Mouse (Mus musculus): ENCODE results near the gene Lyzl4.

DNA sequence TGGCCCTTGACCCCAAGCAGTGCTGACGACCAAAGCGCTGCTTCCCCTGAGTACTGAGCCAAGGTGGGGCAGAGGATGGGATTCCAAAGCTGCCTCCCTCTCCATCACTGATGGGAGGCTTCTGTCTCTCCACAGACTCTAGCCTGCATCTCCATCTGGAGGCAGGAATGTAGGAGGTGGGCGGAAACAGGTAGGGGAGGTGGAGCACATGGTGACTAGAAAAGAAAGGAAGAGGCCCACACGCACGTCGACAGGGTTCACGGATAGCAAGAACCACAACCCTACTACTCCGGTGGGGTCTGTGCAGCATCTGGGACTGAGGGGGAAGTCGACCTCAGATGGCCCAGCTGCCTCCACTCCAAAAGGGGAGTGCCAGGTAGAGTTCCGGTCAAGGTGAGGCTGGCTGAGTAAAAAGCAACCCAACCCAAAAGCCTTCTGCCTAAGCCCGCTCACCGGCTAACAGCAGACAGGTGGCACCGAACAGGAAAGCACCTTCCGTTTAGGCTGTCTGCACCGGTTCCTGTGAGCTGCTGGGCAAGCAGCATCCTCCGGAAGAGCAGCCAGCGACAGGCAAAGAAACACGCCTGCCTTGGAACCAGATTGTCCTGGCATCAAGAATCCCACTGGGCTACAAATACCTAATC, 40.3 kb upstream of the Lyzl4 start:
- no peak for TF ChIP-seq GATA1 (IDR thresholded peaks at IDR 0.05; ENCODE audit: low read length)
- no peak for TF ChIP-seq TAL1 (IDR thresholded peaks at IDR 0.05; ENCODE audit: low read length)

Data from erythroblast, embryonic 14.5 days (primary cell).